Mouse (Mus musculus) fat pad, adult 2 months (tissue): ENCODE measurements around the gene Ecm2.

Source experiments
- DNase-seq: peaks from one replicate; pipeline ENCODE4 v3.0.0-alpha.2; 2011; ENCODE audit warnings: low read depth, low spot score; ENCODE audit errors: extremely low read depth

Gene Ecm2

DNA sequence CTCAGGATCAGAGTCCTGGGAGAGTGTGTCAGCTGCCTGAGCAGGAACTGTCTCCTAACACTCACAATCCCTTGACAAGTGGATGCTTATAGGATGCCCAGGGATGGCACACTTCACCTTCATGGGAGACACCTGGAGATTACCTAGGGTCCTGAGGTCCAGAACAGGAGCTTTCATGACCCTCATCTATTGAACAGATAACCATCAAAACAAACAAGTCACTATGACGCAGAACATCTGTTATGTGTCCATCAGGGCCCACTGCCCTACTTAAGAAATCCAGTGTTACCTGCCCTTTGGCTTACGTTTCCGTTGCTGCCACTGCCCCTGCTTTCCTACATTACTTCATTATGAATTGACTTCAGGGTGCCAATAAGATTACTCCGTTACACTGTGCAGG is 1.2 kb downstream of the Ecm2 start:
- no peak for DNase-seq

DNA sequence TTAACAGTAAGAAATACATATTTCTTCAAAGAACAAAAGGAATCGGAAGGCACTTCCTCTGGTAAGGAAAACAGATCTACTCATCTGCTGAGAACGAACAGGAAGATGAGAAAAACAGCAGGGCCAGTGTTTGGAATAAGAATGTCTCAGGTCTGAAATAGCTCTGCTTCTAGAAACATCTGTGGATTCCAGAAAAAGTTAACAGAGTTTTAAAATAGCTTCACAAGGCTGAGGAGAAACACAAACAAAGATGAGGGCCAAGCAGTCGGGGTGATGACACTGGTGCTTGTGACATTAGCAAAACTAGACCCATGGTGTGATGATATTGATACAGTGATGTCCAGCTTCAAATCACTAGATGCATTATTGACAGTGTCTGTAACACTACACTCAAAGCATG is 2.6 kb downstream of the Ecm2 start:
- no peak for DNase-seq

DNA sequence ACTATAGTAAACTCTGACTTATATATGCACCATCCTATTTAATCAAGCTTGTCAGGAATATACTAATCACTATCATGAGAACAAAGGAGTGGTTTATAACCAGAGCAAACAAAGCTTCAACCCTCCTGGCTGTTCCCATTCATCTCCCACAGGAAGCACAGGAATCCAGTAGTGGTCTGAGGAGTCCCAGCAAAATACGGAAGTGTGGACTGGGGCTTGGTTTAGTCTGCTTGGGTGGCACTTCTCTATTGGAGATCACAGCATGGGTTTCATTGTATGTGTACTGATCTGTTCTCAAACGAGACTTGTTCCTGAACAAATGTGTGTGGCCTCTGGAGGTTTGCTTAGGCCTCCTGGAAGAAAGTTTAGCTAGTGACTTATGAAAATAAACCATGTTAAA is 14.2 kb downstream of the Ecm2 start:
- DNase-seq, result no peak

DNA sequence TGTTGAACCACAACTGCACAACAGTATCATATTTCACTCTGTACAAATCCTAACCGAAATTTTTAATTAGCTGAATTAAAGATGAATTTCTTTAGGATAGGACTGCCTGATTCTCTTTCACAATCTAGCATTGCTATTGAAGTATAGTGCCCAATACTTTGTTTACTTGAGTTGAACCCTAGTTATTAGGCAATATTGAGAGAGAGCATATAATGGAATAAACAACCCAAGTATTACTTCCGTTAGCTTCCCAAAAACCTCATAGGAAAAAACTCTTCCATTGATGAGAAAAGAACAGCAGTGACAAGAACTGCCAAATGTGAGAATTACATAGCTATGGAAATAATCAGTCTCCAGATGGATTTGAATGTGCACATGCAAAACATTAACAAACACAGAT is 21.6 kb downstream of the Ecm2 start:
- no peak for DNase-seq

DNA sequence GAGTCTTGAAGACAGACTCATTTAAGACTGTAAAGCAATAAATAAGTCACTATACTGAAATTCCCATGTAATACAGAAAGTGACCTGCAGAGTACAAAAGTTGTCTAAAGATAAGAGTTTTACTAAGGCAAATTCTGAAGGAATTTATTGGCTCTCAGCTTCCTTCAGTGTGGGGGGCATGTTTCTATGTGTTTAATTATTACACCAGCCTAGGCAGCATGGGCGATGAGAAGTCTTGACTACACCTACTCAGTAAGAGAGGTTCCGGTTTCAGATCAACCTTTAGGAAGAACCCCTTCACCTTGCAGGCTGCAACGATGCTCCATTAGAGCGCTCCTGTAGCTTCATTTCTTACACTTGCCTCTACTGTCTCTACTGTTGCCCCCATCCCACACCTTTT is 26.0 kb downstream of the Ecm2 start:
- no peak for DNase-seq

DNA sequence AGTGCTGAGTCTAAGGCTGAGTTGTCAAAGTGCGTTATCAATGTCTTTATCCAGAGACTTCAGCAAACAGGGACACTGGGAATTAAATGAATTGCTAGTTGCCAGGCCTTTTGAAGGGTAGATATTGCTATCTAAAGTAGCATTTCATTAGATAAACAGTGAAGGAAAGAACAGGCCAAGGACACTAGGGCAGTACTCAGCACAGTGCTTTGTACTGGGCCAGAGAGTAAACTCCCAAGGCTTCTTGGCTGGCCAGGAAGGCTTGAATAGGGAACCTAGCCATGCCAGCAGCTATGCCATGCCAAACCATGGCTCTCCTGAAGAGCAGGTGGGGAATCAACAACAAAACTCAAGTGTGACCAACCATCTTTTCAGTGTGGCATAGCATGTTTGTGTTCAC is 32.3 kb downstream of the Ecm2 start:
- DNase-seq, result no peak

DNA sequence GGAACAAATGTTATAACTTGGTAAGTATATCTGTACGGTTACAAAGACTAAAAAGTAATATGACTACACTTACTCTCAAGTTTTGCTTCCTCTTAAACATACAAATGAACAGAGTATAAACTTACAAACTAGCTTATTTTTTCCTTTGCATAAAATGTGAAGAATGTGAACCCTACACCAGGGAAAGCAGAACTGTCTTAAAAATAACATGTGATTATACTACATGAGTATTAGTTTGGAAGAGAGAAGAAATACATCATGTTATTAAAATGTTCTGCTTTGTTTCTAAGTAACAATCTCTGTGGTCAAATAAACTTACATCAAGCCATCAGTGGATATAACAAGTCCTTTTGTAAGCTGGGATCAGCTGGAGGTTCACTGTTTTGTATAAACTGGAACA is 34.1 kb downstream of the Ecm2 start:
- DNase-seq, result no peak

DNA sequence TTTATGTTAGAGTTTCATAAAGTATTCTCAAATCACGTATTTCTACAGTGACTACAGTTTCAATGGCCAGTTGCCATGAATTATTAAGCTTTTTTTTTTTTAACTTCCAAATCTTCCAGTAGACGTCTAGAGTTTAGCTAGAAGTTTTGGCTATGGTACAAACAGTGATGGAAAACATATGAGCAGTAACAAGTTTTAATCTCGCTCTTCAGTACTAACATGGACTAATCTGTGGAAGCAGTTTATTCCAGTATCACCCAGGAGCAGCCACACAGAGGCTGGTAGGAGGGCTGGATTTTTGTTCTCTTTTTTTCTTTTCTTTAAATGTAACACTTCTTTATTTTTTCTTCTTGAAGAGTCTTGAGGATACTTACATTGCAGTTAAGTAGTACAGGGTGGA is 39.7 kb downstream of the Ecm2 start, which contains the start of gene Aspn:
Gene Aspn, plus strand, starts transcription at position 165 of the 400 bp plus-strand sequence.
- no peak for DNase-seq

DNA sequence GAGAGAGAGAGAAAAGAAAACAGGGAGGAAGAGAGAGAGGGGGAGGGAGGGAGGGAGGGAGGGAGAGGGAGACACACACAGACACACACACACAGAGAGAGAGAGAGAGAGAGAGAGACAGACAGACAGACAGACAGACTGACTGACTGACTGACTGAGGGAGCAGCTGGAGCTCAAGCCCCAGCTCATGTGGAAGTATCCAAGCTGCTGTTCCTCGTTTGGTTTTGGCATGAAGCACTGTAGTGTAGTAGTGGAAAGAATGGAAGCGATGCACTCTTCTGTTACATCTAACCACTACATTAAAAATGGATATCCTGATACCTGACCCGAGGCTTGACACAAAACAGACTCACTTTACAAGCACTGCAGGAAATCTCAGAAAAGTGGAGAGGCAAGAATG is 41.0 kb downstream of the Ecm2 start:
- no peak for DNase-seq

DNA sequence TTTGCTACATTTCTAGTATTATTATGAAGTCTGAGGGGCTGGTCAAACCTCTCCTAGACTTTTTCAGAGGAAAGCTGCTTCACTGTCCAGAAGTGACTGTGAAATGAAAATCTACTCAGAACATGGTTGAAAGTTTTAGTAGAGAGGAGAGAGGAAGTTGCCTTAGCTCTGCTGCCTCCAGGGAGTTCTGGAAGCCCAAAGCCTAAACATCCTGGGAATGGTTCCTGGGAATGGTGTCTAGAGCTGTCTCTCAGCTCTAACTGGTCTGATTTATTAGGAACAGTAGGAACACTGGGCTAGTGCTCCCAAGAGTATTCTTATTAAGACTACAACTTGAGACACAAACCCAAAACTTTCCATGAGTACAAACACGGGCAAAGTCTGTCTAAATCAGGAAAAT is 41.9 kb downstream of the Ecm2 start:
- no peak for DNase-seq

DNA sequence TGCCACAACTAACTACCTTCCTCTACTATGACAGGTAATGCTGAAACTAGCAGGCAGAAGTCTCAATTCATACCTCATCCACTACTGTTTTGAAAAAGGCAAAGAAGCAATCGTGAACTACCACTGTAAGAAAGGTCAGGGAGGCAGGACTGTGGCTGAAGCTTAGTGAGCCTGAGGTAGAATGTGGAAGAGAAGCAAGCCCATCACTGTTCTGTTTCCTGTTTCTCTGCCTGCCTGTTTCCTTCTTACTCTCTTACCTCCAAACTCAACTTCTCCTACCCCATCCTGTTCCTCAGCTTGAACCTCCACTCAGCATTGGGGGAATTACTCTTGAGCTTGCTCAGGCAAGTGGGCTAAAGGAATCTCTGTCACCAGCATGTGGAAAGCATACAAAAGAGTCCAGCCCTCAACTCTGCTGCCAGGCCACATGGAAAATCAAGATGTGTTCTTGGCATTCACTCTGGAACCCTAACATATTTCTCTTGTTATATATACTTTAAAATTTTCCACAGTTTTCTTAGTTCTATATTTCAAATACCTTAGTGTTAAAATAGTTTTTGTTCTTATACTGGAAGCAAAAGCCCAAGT is 43.0 kb downstream of the Ecm2 start:
- DNase-seq, result no peak

DNA sequence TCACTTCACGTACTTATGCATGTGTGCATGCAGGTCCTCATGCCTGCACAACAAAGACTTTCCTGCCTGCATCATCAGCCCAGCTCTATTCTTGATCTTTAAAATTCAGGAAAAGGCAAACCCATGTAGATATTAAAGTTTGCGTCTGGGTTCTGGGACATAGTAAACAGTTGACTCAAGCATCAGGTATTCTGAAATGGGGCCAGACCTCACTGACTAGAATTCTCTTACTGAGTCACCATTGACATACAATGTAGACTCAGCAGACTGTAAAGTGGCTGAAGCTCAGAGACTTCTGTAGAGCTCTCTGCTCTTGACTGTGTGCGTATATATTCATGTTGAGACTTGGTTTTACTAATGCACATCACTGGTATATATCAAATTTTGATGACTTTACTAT is 45.0 kb downstream of the Ecm2 start:
- no peak for DNase-seq

DNA sequence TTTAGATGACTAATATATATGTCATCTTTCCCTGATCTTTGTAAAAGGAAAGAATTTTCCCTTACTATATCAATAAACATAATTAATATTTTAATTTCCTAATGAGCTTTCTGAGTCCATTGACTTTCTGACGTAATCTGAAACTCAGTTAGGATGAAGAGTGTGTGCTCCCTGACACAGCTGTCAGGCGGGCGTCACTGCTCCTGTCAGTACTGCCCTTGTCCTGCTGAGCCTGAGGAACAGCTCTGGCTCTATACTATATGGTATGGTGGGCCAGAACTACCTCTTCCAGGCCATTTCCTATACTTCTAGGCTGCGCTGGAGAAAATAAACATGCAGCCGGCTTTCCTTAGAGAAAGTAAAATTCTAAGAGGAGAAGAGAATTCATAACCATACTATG is 49.9 kb downstream of the Ecm2 start:
- DNase-seq, result no peak

DNA sequence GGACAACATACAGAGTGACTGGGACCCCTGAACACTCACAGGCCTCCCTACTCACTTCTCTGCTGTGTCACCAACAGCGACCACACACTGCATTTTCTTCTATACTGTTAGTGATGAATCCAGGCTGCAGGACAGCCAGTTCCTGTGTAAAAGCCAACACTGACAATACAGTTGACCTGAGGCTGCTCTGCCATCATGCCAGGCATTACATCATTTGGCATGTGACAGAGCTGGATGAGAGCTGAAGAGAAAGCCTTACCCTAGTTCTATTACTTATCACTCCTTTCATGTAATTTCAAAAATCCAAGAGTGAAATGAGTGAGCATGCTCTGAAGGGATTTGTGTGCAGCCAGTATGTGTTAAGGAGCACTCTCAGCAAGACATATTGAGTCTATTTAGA is 51.6 kb downstream of the Ecm2 start:
- peak; percentile 18 for DNase-seq

DNA sequence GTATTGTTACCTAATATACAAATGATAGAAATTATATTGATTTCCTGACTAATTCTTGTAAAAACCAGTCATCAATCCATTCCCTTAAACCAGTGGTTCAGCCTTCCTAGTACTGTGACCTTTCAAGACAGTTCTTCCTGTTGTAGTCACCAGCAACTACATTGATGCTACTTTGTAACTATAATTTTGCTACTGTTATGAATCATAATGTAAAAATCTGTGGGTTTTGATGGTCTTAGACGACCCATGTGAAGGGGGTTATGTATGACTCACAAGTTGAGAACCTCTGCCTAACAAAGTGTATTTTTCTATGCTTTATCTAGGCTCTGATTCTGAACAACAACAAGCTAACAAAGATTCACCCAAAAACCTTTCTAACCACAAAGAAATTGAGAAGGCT is 52.3 kb downstream of the Ecm2 start:
- no peak for DNase-seq

DNA sequence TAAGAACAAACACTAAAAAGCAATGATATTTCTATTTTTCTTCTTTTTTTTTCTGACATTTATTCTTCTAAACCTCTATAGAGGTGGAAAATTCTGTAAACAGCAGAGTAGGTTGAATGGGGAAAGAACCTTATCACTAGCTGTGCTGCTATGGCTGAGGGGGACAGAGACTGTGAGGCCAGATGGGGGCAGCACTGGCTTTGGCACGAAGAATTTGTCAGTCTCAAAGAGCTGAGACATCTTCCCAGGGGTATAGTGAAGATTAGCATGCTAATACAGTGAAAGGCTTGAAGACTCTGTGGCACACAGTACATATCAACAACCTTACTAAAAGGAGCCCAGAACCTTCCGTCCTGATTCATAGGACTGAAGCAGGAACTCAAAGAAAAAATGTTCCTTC is 54.6 kb downstream of the Ecm2 start:
- DNase-seq, result no peak

DNA sequence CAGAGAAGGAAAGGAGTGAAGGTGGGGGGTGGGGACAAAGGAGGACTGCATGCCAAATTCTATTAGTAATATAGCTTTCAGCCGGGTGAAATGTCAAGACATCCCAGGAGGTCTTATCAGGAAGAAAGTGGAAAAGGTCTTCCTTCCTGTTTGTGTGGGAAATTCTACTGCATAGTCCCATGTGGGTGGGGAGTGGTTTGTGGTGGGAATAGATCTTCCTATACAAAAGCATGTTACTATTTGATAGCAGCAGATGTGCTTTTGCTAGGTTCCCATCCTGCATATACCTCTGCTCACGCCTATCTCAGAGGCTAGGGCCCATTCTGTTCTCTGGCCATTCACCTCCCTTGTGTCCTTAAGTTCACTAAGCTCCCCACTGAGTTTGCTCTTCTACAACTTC is 56.3 kb downstream of the Ecm2 start:
- no peak for DNase-seq

DNA sequence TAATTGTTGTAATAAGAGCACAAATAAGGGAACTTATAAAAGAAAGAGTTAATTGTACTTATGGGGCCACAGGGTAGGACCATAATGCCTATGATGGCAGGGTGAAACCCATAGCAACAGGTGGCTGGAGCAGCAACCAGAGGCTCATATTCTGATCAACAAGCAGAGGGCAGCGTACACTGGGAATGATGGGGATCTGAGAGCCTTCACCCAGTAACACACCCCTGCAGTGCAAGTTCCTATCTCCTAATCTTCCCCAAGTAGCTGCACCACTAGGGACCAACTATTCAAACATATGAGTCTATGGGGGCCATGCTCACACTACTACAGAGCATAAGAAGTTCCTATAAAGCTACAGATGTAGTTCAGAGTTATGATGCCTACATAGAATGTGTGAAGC is 59.7 kb downstream of the Ecm2 start:
- no peak for DNase-seq

DNA sequence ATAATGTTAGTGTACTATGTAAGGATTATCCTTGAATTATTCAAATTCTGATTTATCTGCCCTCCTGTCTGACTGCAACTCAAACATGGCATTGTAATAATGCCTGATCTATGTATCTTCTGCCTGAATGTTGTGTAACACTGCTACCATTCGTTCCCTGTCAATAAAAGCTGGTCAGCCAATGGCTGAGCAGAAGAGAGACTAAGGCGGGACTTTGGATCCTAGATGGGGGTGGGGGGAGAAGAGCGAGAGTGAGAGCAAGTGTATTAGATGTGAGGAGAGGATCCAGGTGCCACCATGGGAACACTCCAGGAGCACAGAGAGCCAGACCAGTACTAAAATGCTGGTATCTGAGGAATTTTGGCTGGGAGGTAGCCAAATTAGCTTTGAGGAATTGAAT is 65.8 kb downstream of the Ecm2 start:
- DNase-seq, result no peak

DNA sequence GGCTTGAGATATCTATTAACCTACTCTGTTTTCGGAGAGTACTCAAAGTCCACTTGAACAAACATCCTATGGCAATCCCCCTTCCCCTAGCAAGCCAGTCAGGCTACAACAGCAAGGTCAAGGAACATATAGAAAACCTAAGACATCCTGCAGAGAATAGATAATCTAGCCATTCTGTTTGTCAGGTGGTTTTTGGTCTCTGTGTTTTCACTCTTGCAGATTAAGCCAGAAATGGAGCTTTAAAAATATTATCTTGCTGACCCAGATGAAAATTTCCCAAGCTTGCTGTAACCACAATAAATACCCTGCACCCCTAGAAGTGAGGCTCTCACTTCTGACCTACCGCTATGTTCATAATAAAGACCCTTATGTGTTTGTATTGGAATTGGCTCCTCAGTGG is 66.8 kb downstream of the Ecm2 start:
- no peak for DNase-seq

DNA sequence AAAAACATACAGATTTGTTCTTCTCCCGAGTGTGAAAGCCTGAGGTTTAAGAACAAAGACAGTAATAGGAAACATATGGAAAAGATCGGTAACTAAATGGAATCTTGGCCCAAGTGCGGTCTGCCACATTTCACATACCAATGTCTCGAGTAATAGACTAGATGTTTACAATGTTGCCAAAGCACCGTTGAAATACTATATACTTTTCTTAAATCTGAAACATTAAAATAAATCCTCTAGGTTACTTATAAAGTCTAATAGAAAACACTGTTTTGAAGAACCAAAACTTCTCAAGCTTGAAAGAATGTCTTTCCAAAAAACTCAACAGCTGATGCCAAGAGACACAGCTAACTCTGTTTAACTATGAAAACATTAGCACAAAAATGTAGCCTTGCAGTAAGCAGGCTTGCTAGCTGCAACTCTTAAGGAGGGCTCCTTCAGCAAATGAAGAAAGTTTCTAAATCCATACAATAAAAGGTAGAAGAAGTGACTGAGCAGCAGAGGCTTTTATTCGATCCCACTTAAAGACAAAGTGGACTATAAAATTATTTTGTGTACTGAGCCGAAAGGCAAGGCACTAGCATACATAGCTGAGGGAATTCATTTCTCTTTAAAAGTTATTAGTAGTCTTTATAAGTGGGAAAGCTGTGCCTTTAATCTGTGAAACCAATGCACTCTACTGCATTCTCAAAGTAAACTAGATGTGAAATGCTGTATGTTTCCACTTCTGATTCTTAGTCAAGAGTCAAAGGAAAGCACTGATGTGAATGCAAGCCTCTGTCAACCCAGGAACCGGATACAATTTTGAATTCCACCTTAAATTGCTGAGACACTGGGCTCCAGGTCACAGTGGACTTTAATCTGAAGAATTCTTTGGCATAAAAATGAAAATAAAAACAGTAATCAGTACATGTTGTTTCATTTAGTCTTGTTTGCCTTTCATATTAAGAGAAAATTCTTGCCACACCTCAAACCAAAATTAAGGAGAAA is 77.2 kb downstream of the Ecm2 start, which contains the start of gene Omd:
Gene Omd, plus strand, starts transcription at position 922 of the 990 bp plus-strand sequence.
- DNase-seq, result no peak
